Mouse (Mus musculus) intestine, embryonic 16.5 days (tissue): ENCODE data around the gene Itpripl1. TPM values are rescaled to one million over a fixed set of nuclear protein-coding genes. Genes with fewer than 3 reads are reported as not detected.
"Not testable (repeated sequence)": the region's sequence is repeated elsewhere in the genome, so short reads cannot be mapped to it uniquely, and the experiment has no call there.

Experiments used
- ATAC-seq: fragments of 200-750 bp; cut with Nextera tagmentation; 2 replicates; pipeline ENCODE4 v1.8.0; 2017; ENCODE audit warnings: moderate TSS enrichment, moderate library complexity
- H3K27ac ChIP-seq: fragments of 300-500 bp; sonication (generic); 2 replicates; pipeline ENCODE4 v1.5.1; 2014; ENCODE audit warnings: mild to moderate bottlenecking, low read length
- H3K27me3 ChIP-seq: fragments of 300-500 bp; sonication (generic); replicated peaks from 2 replicates; pipeline ENCODE4 v1.6.1; 2014; ENCODE audit warnings: low read length, control low read depth, mixed read lengths; ENCODE audit not compliant: control insufficient read depth, insufficient read depth
- H3K36me3 ChIP-seq: fragments of 300-500 bp; sonication (generic); 2 replicates; pipeline ENCODE4 v1.6.1; 2014; ENCODE audit warnings: low read length, control low read depth; ENCODE audit not compliant: control insufficient read depth, insufficient read depth
- H3K4me1 ChIP-seq: fragments of 300-500 bp; sonication (generic); 2 replicates; pipeline ENCODE4 v1.6.1; 2014; ENCODE audit warnings: low read length, control low read depth, mixed read lengths; ENCODE audit not compliant: control insufficient read depth, insufficient read depth
- H3K4me2 ChIP-seq: fragments of 300-500 bp; sonication (generic); 2 replicates; pipeline ENCODE4 v1.6.1; 2014; ENCODE audit warnings: low read depth, low read length, control low read depth
- H3K4me3 ChIP-seq: fragments of 300-500 bp; sonication (generic); 2 replicates; pipeline ENCODE4 v1.5.1; 2014; ENCODE audit warnings: mild to moderate bottlenecking, low read length
- H3K9ac ChIP-seq: fragments of 300-500 bp; sonication (generic); 2 replicates; pipeline ENCODE4 v1.6.1; 2014; ENCODE audit warnings: low read depth, low read length
- H3K9me3 ChIP-seq: fragments of 300-500 bp; sonication (generic); 2 replicates; pipeline ENCODE4 v1.6.1; 2016; ENCODE audit warnings: low read length, control low read depth; ENCODE audit not compliant: control insufficient read depth
- WGBS: fragments of 180-500 bp; shearing (Covaris S2); extraction: QIAGEN DNeasy Blood & Tissue Kit; methylation state at CpG from one replicate; pipeline ENCODE4 v1.1.7; 2014; 5-methylcytosine and 5-hydroxymethylcytosine counted together
- polyA plus RNA-seq: library from polyadenylated mRNA; unstranded; fragments of >200 nt; fragmentation: Nextera tagmentation; extraction: Ambion mirVana; gene quantifications from 2 replicates; pipeline ENCODE4 v1.2.1, GENCODE M21; 2015

Itpripl1 gene
- polyA plus RNA-seq: 24.5 and 25.0 TPM in 2 replicates

GRCm38 (mm10) chr2:127143158-127144063 lies at the start of gene Itpripl1:
Itpripl1 (minus strand) TSS chr2:127143442.
- Histone ChIP-seq H3K9me3 (no peaks in the 10 kb centered on the region), H3K4me3 (peak within 1 kb of the TSS; percentile 60), H3K4me1 (peaks cover 16% of the 10 kb centered on the region), H3K36me3 (peaks cover 6% of the 10 kb centered on the region), H3K9ac (peak within 1 kb of the TSS; percentile 73), H3K27me3 (no peaks in the 10 kb centered on the region), H3K27ac (0 out of 2 replicates have a peak within 1 kb of the TSS, but pooled peaks have one; percentile 29), H3K4me2 (peak within 1 kb of the TSS; percentile 82)
- ATAC-seq: peak; percentile 99
- WGBS: 3% methylated on average over 31 of the region's 31 CpGs

GRCm38 (mm10) chr2:127189574-127189973 lies 46.3 kb upstream of the Itpripl1 start:
- H3K4me1 ChIP-seq: no peaks in the 10 kb centered on the region
- no peak overlapping the region for H3K9ac ChIP-seq
- H3K4me3 ChIP-seq: no peak overlapping the region
- no peak overlapping the region for H3K4me2 ChIP-seq
- no peaks in the 10 kb centered on the region for H3K9me3 ChIP-seq
- H3K27me3 ChIP-seq: no peaks in the 10 kb centered on the region
- no peak overlapping the region for H3K27ac ChIP-seq
- ATAC-seq: no peak
- no peaks in the 10 kb centered on the region for H3K36me3 ChIP-seq

DNA sequence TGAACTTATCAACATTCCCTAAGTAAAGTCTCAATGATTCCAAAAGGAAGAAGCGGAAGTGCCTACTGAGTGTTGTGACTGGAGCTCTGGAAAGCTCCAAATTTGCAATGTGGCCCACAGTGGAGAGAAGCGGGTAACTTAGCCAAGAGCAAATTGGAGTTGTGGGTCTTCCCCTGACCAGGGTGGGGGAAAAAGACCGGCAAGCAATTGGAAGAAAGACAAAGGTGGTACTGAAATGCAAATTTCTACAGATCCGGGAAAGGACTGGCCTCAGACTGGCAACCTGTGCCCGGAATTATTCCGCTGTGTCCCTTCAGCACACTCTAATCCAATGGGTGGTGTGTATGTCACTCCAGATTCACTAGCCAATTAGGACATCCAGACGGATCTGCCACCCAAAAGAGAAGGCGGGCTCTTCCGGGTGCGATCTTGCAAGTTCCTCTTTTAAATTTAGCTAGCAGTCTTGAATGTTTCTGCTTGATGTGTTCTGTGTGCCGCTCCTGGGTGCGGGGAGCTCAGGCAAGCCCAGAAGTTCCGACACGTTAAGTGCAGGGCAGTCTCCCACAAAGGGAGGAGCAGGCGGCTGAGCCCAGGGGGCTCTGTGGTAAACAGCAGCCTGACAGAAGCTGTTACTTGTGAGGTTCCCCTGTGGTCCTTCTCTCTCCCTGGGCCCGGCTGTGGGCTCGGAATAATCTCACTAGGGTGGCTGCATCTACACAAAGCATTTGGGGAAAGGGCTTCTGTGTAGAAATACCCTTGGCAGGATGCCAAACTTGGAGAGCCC lies 39.5 kb upstream of the Itpripl1 start:
- H3K4me2 ChIP-seq: peak overlapping the region; percentile 77
- H3K27ac ChIP-seq: peak overlapping the region; percentile 84
- peak overlapping the region; percentile 68 for H3K4me3 ChIP-seq
- H3K9me3 ChIP-seq: no peaks in the 10 kb centered on the region
- H3K9ac ChIP-seq: peak overlapping the region; percentile 85
- 2% methylated on average over 17 of the region's 17 CpGs for WGBS
- H3K27me3 ChIP-seq: no peaks in the 10 kb centered on the region
- no peaks in the 10 kb centered on the region for H3K36me3 ChIP-seq
- peak; percentile 100 for ATAC-seq
- H3K4me1 ChIP-seq: no peaks in the 10 kb centered on the region

GRCm38 (mm10) chr2:127166261-127166660 lies 23.0 kb upstream of the Itpripl1 start:
- not testable (repeated sequence) for H3K4me3 ChIP-seq
- WGBS: 10% methylated on average over 1 of the region's 1 CpGs

GRCm38 (mm10) chr2:127165675-127166074 lies 22.4 kb upstream of the Itpripl1 start:
- WGBS: 58% methylated on average over 4 of the region's 4 CpGs
- Histone ChIP-seq H3K9ac (no peak overlapping the region), H3K9me3 (no peaks in the 10 kb centered on the region), H3K27me3 (no peaks in the 10 kb centered on the region), H3K27ac (no peak overlapping the region), H3K36me3 (no peaks in the 10 kb centered on the region), H3K4me1 (no peaks in the 10 kb centered on the region), H3K4me2 (no peak overlapping the region), H3K4me3 (no peak overlapping the region)
- no peak for ATAC-seq

More at GRCm38 (mm10) chr2:127166261-127166660, 23.0 kb upstream of the Itpripl1 start:
- H3K4me2 ChIP-seq, H3K27me3 ChIP-seq, H3K27ac ChIP-seq, H3K9me3 ChIP-seq, H3K9ac ChIP-seq, ATAC-seq, H3K36me3 ChIP-seq, H3K4me1 ChIP-seq: not testable (repeated sequence)

DNA sequence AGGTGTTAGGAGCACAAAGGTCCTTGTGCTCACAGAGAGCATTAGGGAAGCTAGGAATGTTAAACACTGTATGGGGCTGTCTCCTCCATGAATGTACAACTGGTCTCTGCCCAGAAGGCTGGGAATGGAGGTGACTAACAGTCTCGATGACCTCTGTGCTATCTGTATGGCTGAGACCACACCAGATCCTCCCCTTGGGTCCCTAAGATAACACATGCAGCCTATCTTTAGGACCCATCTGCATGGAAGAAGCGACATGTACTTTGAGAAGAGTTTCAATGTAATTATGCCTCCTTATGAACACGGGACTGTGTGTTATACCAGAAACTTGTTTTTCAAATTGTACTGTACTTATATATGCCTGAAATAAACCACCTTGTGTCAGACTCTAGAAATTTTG lies 2.5 kb upstream of the Itpripl1 start:
- H3K4me2 ChIP-seq: no peak overlapping the region
- no peak overlapping the region for H3K27ac ChIP-seq
- no peak overlapping the region for H3K9ac ChIP-seq
- no peak for ATAC-seq
- WGBS: 84% methylated on average over 3 of the region's 3 CpGs
- peaks cover 3% of the 10 kb centered on the region; the same call in 1 of the 2 replicates for H3K36me3 ChIP-seq
- H3K9me3 ChIP-seq: no peaks in the 10 kb centered on the region
- peaks cover 14% of the 10 kb centered on the region for H3K4me1 ChIP-seq
- no peaks in the 10 kb centered on the region for H3K27me3 ChIP-seq
- no peak overlapping the region for H3K4me3 ChIP-seq

GRCm38 (mm10) chr2:127142577-127143157 lies 575 bp downstream of the Itpripl1 start:
- Histone ChIP-seq H3K4me1 (peaks cover 19% of the 10 kb centered on the region), H3K36me3 (peaks cover 6% of the 10 kb centered on the region), H3K27ac (0 out of 2 replicates have a peak overlapping the region, but pooled peaks have one; percentile 29), H3K4me3 (peak overlapping the region; percentile 60), H3K9me3 (no peaks in the 10 kb centered on the region), H3K4me2 (peak overlapping the region; percentile 82), H3K9ac (peak overlapping the region; percentile 73), H3K27me3 (no peaks in the 10 kb centered on the region)
- WGBS: 13% methylated on average over 6 of the region's 6 CpGs
- peak; percentile 11; the same call in 1 of the 2 replicates for ATAC-seq

DNA sequence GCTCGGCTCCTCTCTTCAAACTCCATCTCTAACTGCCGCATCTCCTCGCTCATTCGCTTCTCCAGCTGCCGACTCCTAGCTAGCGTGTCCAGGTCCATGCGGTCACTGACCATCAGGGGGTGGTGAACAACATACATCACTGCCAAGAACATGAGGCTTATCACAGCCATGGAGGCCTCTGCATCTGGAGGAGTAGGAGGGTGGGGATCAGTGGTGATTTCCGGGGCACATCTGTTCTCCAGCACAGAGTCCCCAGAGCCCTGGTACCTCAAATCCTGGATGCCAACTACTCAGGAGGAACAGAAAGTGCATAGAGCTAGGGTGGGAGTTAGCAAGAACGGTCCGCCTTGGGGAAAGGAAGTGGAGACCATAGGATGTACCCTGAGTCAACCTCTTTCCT lies 1.2 kb downstream of the Itpripl1 start:
- H3K27ac ChIP-seq: no peak overlapping the region
- H3K9ac ChIP-seq: peak overlapping the region; percentile 73; the same call in 1 of the 2 replicates
- H3K36me3 ChIP-seq: peaks cover 6% of the 10 kb centered on the region
- 84% methylated on average over 10 of the region's 10 CpGs for WGBS
- H3K9me3 ChIP-seq: no peaks in the 10 kb centered on the region
- H3K4me2 ChIP-seq: peak overlapping the region; percentile 82
- peaks cover 25% of the 10 kb centered on the region for H3K4me1 ChIP-seq
- peak overlapping the region; percentile 60 for H3K4me3 ChIP-seq
- no peak for ATAC-seq
- H3K27me3 ChIP-seq: no peaks in the 10 kb centered on the region

DNA sequence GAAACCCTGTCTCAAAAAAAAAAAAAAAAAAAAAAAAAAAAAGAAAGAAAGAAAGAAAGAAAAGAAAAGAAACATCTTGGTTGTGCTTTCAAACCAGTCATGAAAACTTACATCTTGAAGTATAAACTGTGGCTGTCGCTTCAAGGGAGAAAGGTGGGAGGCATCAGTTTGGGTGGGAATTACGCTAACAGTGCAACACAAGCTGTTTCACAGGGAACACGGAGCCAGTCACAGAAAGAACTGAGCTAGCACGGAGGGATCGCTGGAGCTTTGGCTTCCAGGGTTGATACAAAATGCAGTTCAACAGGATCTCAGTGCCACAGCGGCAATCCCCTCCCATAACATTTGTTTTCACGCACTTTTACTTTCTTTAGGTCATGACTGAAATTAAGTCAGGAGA lies 3.2 kb downstream of the Itpripl1 start:
- H3K9ac ChIP-seq: no peak overlapping the region
- H3K27ac ChIP-seq: no peak overlapping the region
- H3K27me3 ChIP-seq: no peaks in the 10 kb centered on the region
- WGBS: 93% methylated on average over 7 of the region's 7 CpGs
- H3K9me3 ChIP-seq: no peaks in the 10 kb centered on the region
- peaks cover 30% of the 10 kb centered on the region for H3K4me1 ChIP-seq
- no peak for ATAC-seq
- no peak overlapping the region for H3K4me2 ChIP-seq
- H3K36me3 ChIP-seq: peaks cover 6% of the 10 kb centered on the region
- no peak overlapping the region for H3K4me3 ChIP-seq
